Mouse (Mus musculus) midbrain, embryonic 13.5 days (tissue): Measurements from ENCODE around the gene Cd80. TPM values are rescaled to one million over a fixed set of nuclear protein-coding genes. Genes with fewer than 3 reads are reported as not detected.
"Not testable (repeated sequence)": the region's sequence is repeated elsewhere in the genome, so short reads cannot be mapped to it uniquely, and the experiment has no call there.

Source experiments
- ATAC-seq: fragments of 200-750 bp; cut with Nextera tagmentation; 2 replicates; pipeline ENCODE4 v1.8.0; 2017; ENCODE audit warnings: mild to moderate bottlenecking, moderate TSS enrichment, moderate library complexity
- H3K27ac ChIP-seq: fragments of 300-500 bp; sonication (generic); 2 replicates; pipeline ENCODE4 v1.5.1; 2015; ENCODE audit warnings: inconsistent platforms, mild to moderate bottlenecking, moderate library complexity
- H3K27me3 ChIP-seq: fragments of 300-500 bp; sonication (generic); 2 replicates; pipeline ENCODE4 v1.6.1; 2015; ENCODE audit warnings: mild to moderate bottlenecking, inconsistent platforms
- H3K36me3 ChIP-seq: fragments of 300-500 bp; sonication (generic); 2 replicates; pipeline ENCODE4 v1.6.1; 2015; ENCODE audit warnings: mild to moderate bottlenecking, inconsistent platforms
- H3K4me1 ChIP-seq: fragments of 300-500 bp; sonication (generic); replicated peaks from 2 replicates; pipeline ENCODE4 v1.6.1; 2015; ENCODE audit warnings: inconsistent platforms
- H3K4me2 ChIP-seq: fragments of 300-500 bp; sonication (generic); replicated peaks from 2 replicates; pipeline ENCODE4 v1.6.1; 2015; ENCODE audit warnings: moderate library complexity, mild to moderate bottlenecking, inconsistent platforms
- H3K4me3 ChIP-seq: fragments of 300-500 bp; sonication (generic); replicated peaks from 2 replicates; pipeline ENCODE4 v1.5.1; 2015; ENCODE audit warnings: mild to moderate bottlenecking, inconsistent platforms
- H3K9ac ChIP-seq: fragments of 300-500 bp; sonication (generic); replicated peaks from 2 replicates; pipeline ENCODE4 v1.6.1; 2015; ENCODE audit warnings: mild to moderate bottlenecking, inconsistent platforms
- H3K9me3 ChIP-seq: fragments of 300-500 bp; sonication (generic); 2 replicates; pipeline ENCODE4 v1.6.1; 2016; ENCODE audit warnings: mild to moderate bottlenecking, inconsistent platforms
- WGBS: fragments of 180-500 bp; shearing (Covaris S2); methylation state at CpG from one replicate; pipeline ENCODE4 v1.1.7; 2015; 5-methylcytosine and 5-hydroxymethylcytosine counted together
- polyA plus RNA-seq: library from polyadenylated mRNA; unstranded; fragments of >200 nt; fragmentation: Nextera tagmentation; extraction: Ambion mirVana; gene quantifications from 2 replicates; pipeline ENCODE4 v1.2.1, GENCODE M21; 2015

Cd80 gene
- polyA plus RNA-seq, 1 experiment from 2014 or later = 0.69 TPM

- no peaks in the 10 kb centered on the region for H3K9me3 ChIP-seq
- H3K4me2 ChIP-seq = peak overlapping the region; percentile 67
- H3K4me1 ChIP-seq = peaks cover 10% of the 10 kb centered on the region
- 11% methylated on average over 34 of the region's 34 CpGs for WGBS
- H3K27ac ChIP-seq = no peak overlapping the region
- no peaks in the 10 kb centered on the region for H3K36me3 ChIP-seq
- 0 out of 2 replicates have a peak, but pooled peaks cover 3% of the 10 kb centered on the region for H3K27me3 ChIP-seq
- peak overlapping the region; percentile 41 for H3K4me3 ChIP-seq
- ATAC-seq = peak; percentile 50; the same call in 1 of the 2 replicates
- H3K9ac ChIP-seq = peak overlapping the region; percentile 56
These were observed 21.2 kb downstream of the Cd80 start for GRCm38 (mm10) chr16:38476312-38477240.

DNA sequence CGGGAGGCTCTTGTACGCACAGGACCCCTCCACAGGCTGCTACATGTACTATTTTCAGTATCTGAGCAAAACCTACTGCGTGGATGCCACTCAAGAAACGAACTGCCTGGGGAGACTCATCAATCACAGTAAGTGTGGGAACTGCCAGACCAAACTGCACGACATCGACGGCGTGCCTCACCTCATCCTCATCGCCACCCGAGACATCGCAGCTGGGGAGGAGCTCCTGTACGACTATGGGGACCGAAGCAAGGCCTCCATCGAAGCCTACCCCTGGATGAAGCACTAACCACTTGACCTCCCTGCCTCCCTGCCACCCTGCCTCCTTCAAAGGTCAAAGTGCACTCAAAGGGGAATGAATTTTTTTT, 21.9 kb downstream of the Cd80 start:
- H3K27ac ChIP-seq, H3K27me3 ChIP-seq, ATAC-seq, H3K36me3 ChIP-seq, H3K9me3 ChIP-seq: not testable (repeated sequence)
- H3K4me1 ChIP-seq = peaks cover 10% of the 10 kb centered on the region
- H3K4me3 ChIP-seq = peak overlapping the region; percentile 41
- H3K9ac ChIP-seq = peak overlapping the region; percentile 56; the same call in 1 of the 2 replicates
- 66% methylated on average over 14 of the region's 14 CpGs for WGBS
- H3K4me2 ChIP-seq = peak overlapping the region; percentile 67

- WGBS = 87% methylated on average over 3 of the region's 3 CpGs
These were observed 22.9 kb downstream of the Cd80 start for GRCm38 (mm10) chr16:38478296-38478695.

DNA sequence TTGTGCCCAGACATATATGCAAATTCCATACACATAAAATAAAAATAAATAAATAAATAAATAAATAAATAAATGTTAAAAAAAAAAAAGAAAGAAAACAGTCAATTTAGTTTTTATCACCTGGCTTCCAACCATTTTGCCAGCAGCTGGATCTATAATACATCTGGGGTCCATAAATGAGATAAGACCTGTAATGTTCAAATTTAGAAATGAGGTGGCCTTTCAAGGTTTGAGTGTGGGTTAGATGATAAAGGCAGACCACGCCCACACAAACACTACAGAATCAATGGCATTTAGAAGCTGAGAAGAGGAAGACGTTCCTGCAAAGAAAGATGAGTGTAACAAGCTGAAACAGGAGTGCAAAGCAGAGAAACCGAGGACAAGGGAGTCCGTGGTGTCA, 26.0 kb downstream of the Cd80 start:
- Histone ChIP-seq H3K9ac (no peak overlapping the region), H3K9me3 (no peaks in the 10 kb centered on the region), H3K4me2 (no peak overlapping the region), H3K4me1 (peaks cover 11% of the 10 kb centered on the region), H3K4me3 (no peak overlapping the region), H3K36me3 (no peaks in the 10 kb centered on the region), H3K27ac (no peak overlapping the region), H3K27me3 (peaks cover 26% of the 10 kb centered on the region)
- no peak for ATAC-seq
- 83% methylated on average over 4 of the region's 4 CpGs for WGBS

More at GRCm38 (mm10) chr16:38478296-38478695, 22.9 kb downstream of the Cd80 start:
- no peak for ATAC-seq
- Histone ChIP-seq H3K27me3 (peaks cover 15% of the 10 kb centered on the region), H3K9me3 (no peaks in the 10 kb centered on the region), H3K27ac (no peak overlapping the region), H3K4me3 (no peak overlapping the region), H3K4me1 (peaks cover 10% of the 10 kb centered on the region), H3K36me3 (no peaks in the 10 kb centered on the region), H3K9ac (no peak overlapping the region), H3K4me2 (no peak overlapping the region)

DNA sequence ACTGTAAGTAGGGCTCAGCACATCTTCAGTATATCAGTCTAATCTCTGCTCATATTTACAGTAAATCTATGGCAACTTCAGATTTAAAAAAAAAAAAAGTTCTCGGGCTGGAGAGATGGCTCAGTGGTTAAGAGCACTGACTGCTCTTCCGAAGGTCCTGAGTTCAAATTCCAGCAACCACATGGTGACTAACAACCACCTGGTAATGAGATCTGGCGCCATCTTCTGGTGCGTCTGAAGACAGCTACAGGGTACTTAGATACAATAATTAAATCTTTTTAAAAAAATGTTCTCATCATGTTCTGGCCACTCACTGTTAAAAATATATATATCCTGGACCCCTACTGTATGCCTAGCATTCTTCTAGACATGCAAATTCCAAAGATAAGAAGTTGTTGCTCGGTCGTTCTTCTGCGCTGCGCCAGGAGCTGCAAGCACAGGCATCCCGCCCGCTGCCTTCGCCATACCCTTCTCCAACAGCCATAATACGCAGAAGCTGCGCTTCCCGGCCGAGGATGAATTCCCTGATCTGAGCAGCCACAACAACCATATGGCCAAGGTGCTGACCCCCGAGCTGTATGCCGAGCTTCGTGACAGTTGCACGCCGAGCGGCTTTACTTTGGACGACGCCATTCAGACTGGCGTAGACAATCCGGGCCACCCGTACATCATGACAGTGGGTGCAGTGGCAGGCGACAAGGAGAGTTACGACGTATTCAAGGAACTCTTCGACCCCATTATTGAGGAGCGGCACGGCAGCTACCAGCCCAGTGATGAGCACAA, 27.6 kb downstream of the Cd80 start:
- no peaks in the 10 kb centered on the region for H3K36me3 ChIP-seq
- peak overlapping the region; percentile 49 for H3K9ac ChIP-seq
- ATAC-seq = peak; percentile 68
- H3K4me2 ChIP-seq = peak overlapping the region; percentile 54
- 20% methylated on average over 32 of the region's 32 CpGs for WGBS
- H3K4me1 ChIP-seq = 0 out of 2 replicates have a peak, but pooled peaks cover 3% of the 10 kb centered on the region
- H3K9me3 ChIP-seq = no peaks in the 10 kb centered on the region
- H3K4me3 ChIP-seq = peak overlapping the region; percentile 34
- peaks cover 26% of the 10 kb centered on the region for H3K27me3 ChIP-seq
- H3K27ac ChIP-seq = no peak overlapping the region

- no peak overlapping the region for H3K27ac ChIP-seq
- WGBS = 40% methylated on average over 42 of the region's 42 CpGs
- peak overlapping the region; percentile 54 for H3K4me2 ChIP-seq
- H3K9ac ChIP-seq = peak overlapping the region; percentile 49; the same call in 1 of the 2 replicates
- peaks cover 26% of the 10 kb centered on the region for H3K27me3 ChIP-seq
- H3K4me3 ChIP-seq = peak overlapping the region; percentile 34
- no peaks in the 10 kb centered on the region for H3K9me3 ChIP-seq
- no peaks in the 10 kb centered on the region for H3K36me3 ChIP-seq
- peak; percentile 69; the same call in 1 of the 2 replicates for ATAC-seq
- 0 out of 2 replicates have a peak, but pooled peaks cover 3% of the 10 kb centered on the region for H3K4me1 ChIP-seq
These were observed 28.4 kb downstream of the Cd80 start for GRCm38 (mm10) chr16:38483582-38484309.

GRCm38 (mm10) chr16:38492551-38492950, 37.2 kb downstream of the Cd80 start:
- Histone ChIP-seq H3K9me3 (no peaks in the 10 kb centered on the region), H3K9ac (no peak overlapping the region), H3K27me3 (no peaks in the 10 kb centered on the region), H3K4me1 (no peaks in the 10 kb centered on the region), H3K4me3 (no peak overlapping the region), H3K27ac (no peak overlapping the region), H3K36me3 (peaks cover 13% of the 10 kb centered on the region), H3K4me2 (no peak overlapping the region)
- no peak for ATAC-seq
- 83% methylated on average over 3 of the region's 3 CpGs for WGBS

DNA sequence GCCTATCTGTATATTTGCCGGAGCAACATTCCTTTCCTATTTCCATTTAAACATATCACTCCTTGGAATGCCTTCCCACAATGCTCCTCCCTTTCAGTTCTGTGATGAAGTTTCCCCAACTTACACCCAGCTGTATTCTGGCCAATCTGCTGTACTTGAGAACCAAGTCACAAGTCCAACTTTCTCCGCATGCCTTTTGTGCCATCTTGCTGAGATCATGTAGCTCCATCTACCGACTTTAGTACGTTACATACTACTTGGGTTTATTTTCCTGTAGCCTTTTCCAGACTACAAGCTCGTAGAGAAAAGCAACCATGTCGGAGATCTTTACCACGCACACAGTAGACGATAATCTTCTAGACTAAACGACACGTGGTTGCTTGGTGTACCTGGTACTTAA, 38.5 kb downstream of the Cd80 start:
- no peak for ATAC-seq
- H3K27ac ChIP-seq = no peak overlapping the region
- H3K9me3 ChIP-seq = no peaks in the 10 kb centered on the region
- H3K4me2 ChIP-seq = no peak overlapping the region
- H3K27me3 ChIP-seq = no peaks in the 10 kb centered on the region
- H3K4me1 ChIP-seq = no peaks in the 10 kb centered on the region
- WGBS = 92% methylated on average over 10 of the region's 10 CpGs
- no peak overlapping the region for H3K4me3 ChIP-seq
- H3K9ac ChIP-seq = no peak overlapping the region
- H3K36me3 ChIP-seq = peaks cover 25% of the 10 kb centered on the region

GRCm38 (mm10) chr16:38496604-38497140, 41.3 kb downstream of the Cd80 start:
- no peaks in the 10 kb centered on the region for H3K27me3 ChIP-seq
- no peak for ATAC-seq
- H3K4me3 ChIP-seq = no peak overlapping the region
- H3K9me3 ChIP-seq = no peaks in the 10 kb centered on the region
- H3K36me3 ChIP-seq = peaks cover 46% of the 10 kb centered on the region
- WGBS = 83% methylated on average over 7 of the region's 7 CpGs
- H3K4me2 ChIP-seq = no peak overlapping the region
- no peak overlapping the region for H3K27ac ChIP-seq
- no peak overlapping the region for H3K9ac ChIP-seq
- H3K4me1 ChIP-seq = no peaks in the 10 kb centered on the region

DNA sequence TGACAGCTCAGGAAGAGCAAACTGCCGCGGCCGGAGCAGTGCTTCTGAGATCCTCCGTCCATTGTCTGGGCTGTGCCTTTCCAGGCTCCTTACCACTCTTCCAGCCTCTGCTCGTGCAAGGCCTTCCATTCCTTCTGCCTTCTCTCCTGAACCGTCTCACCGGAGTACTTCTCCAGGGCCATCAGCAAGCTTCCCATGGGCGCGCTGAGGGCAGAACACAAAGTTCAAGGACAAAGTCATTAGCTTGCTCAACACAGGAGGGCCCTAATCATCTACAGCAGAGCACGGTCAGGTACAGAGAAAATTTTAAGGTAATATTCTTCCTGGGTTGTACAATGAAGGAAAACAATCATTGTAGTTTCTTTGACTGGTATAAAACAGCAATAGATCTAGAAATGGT, 47.1 kb downstream of the Cd80 start:
- no peaks in the 10 kb centered on the region for H3K27me3 ChIP-seq
- H3K9me3 ChIP-seq = no peaks in the 10 kb centered on the region
- no peak for ATAC-seq
- peaks cover 73% of the 10 kb centered on the region for H3K36me3 ChIP-seq
- no peak overlapping the region for H3K9ac ChIP-seq
- H3K27ac ChIP-seq = no peak overlapping the region
- 94% methylated on average over 10 of the region's 10 CpGs for WGBS
- H3K4me1 ChIP-seq = no peaks in the 10 kb centered on the region
- no peak overlapping the region for H3K4me3 ChIP-seq
- no peak overlapping the region for H3K4me2 ChIP-seq

GRCm38 (mm10) chr16:38503528-38503927, 48.2 kb downstream of the Cd80 start:
- H3K4me3 ChIP-seq = no peak overlapping the region
- H3K27ac ChIP-seq = no peak overlapping the region
- peaks cover 72% of the 10 kb centered on the region for H3K36me3 ChIP-seq
- no peak overlapping the region for H3K9ac ChIP-seq
- WGBS = 92% methylated on average over 4 of the region's 4 CpGs
- no peaks in the 10 kb centered on the region for H3K4me1 ChIP-seq
- H3K27me3 ChIP-seq = no peaks in the 10 kb centered on the region
- H3K9me3 ChIP-seq = no peaks in the 10 kb centered on the region
- ATAC-seq = no peak
- H3K4me2 ChIP-seq = no peak overlapping the region
